Mouse (Mus musculus): Measurements from ENCODE around the gene Dcun1d2.

The Dcun1d2 gene

GRCm38 (mm10) chr8:13206290-13206689 lies 81.6 kb downstream of the Dcun1d2 start:
- DNase-seq (ENCODE audit: low read depth, low spot score), result peak; percentile 80
